Mouse (Mus musculus) lung, postnatal 0 days (tissue): ENCODE results near the gene Pik3ca. TPM values are rescaled to one million over a fixed set of nuclear protein-coding genes. Genes with fewer than 3 reads are reported as not detected.
A peak's percentile ranks its signal among the peaks of the same experiment; 100 is the strongest.

Experiments used
- ATAC-seq: fragments of 200-750 bp; cut with Nextera tagmentation; 2 replicates; pipeline ENCODE4 v1.8.0; 2017; ENCODE audit warnings: moderate library complexity
- DNase-seq: peaks from one replicate; pipeline ENCODE4 v3.0.0-alpha.2; 2016; ENCODE audit warnings: low spot score
- H3K27ac ChIP-seq: fragments of 300-500 bp; sonication (generic); 2 replicates; pipeline ENCODE4 v1.5.1; 2014; ENCODE audit warnings: antibody characterized with exemption, mild to moderate bottlenecking, low read length, mixed read lengths
- H3K27me3 ChIP-seq: fragments of 300-500 bp; sonication (generic); replicated peaks from 2 replicates; pipeline ENCODE4 v1.6.1; 2014; ENCODE audit warnings: low read length, mixed read lengths; ENCODE audit not compliant: insufficient read depth
- H3K36me3 ChIP-seq: fragments of 300-500 bp; sonication (generic); 2 replicates; pipeline ENCODE4 v1.6.1; 2014; ENCODE audit warnings: low read length, mixed read lengths; ENCODE audit not compliant: insufficient read depth
- H3K4me1 ChIP-seq: fragments of 300-500 bp; sonication (generic); 2 replicates; pipeline ENCODE4 v1.6.1; 2014; ENCODE audit warnings: antibody characterized with exemption, low read depth, low read length, mixed read lengths; ENCODE audit not compliant: insufficient read depth
- H3K4me2 ChIP-seq: fragments of 300-500 bp; sonication (generic); replicated peaks from 2 replicates; pipeline ENCODE4 v1.6.1; 2014; ENCODE audit warnings: low read depth, mild to moderate bottlenecking, low read length, moderate library complexity, mixed read lengths
- H3K4me3 ChIP-seq: fragments of 300-500 bp; sonication (generic); 2 replicates; pipeline ENCODE4 v1.5.1; 2014; ENCODE audit warnings: low read depth, low read length
- H3K9ac ChIP-seq: fragments of 300-500 bp; sonication (generic); replicated peaks from 2 replicates; pipeline ENCODE4 v1.6.1; 2014; ENCODE audit warnings: low read depth, mild to moderate bottlenecking
- H3K9me3 ChIP-seq: fragments of 300-500 bp; sonication (generic); 2 replicates; pipeline ENCODE4 v1.6.1; 2016; ENCODE audit warnings: low read length, mixed read lengths
- CTCF ChIP-seq: IDR thresholded peaks from 2 replicates; pipeline ENCODE4 v1.5.1; 2016; ENCODE audit warnings: antibody characterized with exemption, mild to moderate bottlenecking
- EP300 ChIP-seq: IDR thresholded peaks from 2 replicates; pipeline ENCODE4 v1.6.1; 2016; ENCODE audit warnings: antibody characterized with exemption, mild to moderate bottlenecking, control low read depth
- WGBS: fragments of 180-500 bp; shearing (Covaris S2); extraction: QIAGEN DNeasy Blood & Tissue Kit; methylation state at CpG from one replicate; pipeline ENCODE4 v1.1.7; 2014; 5-methylcytosine and 5-hydroxymethylcytosine counted together
- polyA plus RNA-seq: library from polyadenylated mRNA; unstranded; fragments of >200 nt; fragmentation: Nextera tagmentation; extraction: Ambion mirVana; gene quantifications from 2 replicates; pipeline ENCODE4 v1.2.1, GENCODE M21; 2015

The Pik3ca gene
- polyA plus RNA-seq, 1 experiment from 2014 or later, result 13.4 TPM

- TF ChIP-seq EP300 (no peak), CTCF (no peak)
- Histone ChIP-seq H3K9ac (no peak overlapping the region), H3K4me3 (no peak overlapping the region), H3K9me3 (no peaks in the 10 kb centered on the region), H3K36me3 (no peaks in the 10 kb centered on the region), H3K4me1 (no peaks in the 10 kb centered on the region), H3K4me2 (no peak overlapping the region), H3K27ac (no peak overlapping the region), H3K27me3 (no peaks in the 10 kb centered on the region)
- WGBS, result 87% methylated on average over 4 of the region's 4 CpGs
- DNase-seq (no peak), ATAC-seq (no peak)
Measured at GRCm38 (mm10) chr3:32392841-32393240, 4.6 kb upstream of the Pik3ca start.

GRCm38 (mm10) chr3:32393986-32394385 is 3.5 kb upstream of the Pik3ca start:
- Histone ChIP-seq H3K4me3 (no peak overlapping the region), H3K27ac (no peak overlapping the region), H3K4me1 (peaks cover 5% of the 10 kb centered on the region; the same call in 1 of the 2 replicates), H3K27me3 (no peaks in the 10 kb centered on the region), H3K36me3 (no peaks in the 10 kb centered on the region), H3K9ac (no peak overlapping the region), H3K4me2 (no peak overlapping the region), H3K9me3 (no peaks in the 10 kb centered on the region)
- DNase-seq, result no peak
- 87% methylated on average over 8 of the region's 8 CpGs for WGBS
- TF ChIP-seq CTCF (no peak), EP300 (no peak)
- no peak for ATAC-seq

- peak overlapping the region; percentile 73 for H3K4me2 ChIP-seq
- peaks cover 15% of the 10 kb centered on the region; the same call in 1 of the 2 replicates for H3K4me1 ChIP-seq
- H3K4me3 ChIP-seq, result peak overlapping the region; percentile 84
- H3K36me3 ChIP-seq, result no peaks in the 10 kb centered on the region
- DNase-seq (peak; percentile 65), ATAC-seq (no peak)
- H3K27ac ChIP-seq, result peak overlapping the region; percentile 99
- peak overlapping the region; percentile 30 for H3K9ac ChIP-seq
- WGBS, result 11% methylated on average over 23 of the region's 24 CpGs
- no peaks in the 10 kb centered on the region for H3K27me3 ChIP-seq
- H3K9me3 ChIP-seq, result no peaks in the 10 kb centered on the region
- TF ChIP-seq EP300, result no peak
- peak; percentile 38 for TF ChIP-seq CTCF
Measured at GRCm38 (mm10) chr3:32395771-32396551, 1.5 kb upstream of the Pik3ca start.

- no peaks in the 10 kb centered on the region for H3K9me3 ChIP-seq
- peak overlapping the region; percentile 84 for H3K4me3 ChIP-seq
- under 1% methylated on average over 40 of the region's 77 CpGs for WGBS
- TF ChIP-seq EP300 (peak; percentile 56; the same call in 1 of the 2 replicates), CTCF (peak; percentile 51)
- peak overlapping the region; percentile 73 for H3K4me2 ChIP-seq
- DNase-seq, result peak; percentile 100
- peak overlapping the region; percentile 99 for H3K27ac ChIP-seq
- H3K36me3 ChIP-seq, result no peaks in the 10 kb centered on the region
- no peaks in the 10 kb centered on the region for H3K27me3 ChIP-seq
- peak; percentile 98 for ATAC-seq
- peaks cover 15% of the 10 kb centered on the region; the same call in 1 of the 2 replicates for H3K4me1 ChIP-seq
- peak overlapping the region; percentile 94 for H3K9ac ChIP-seq
Measured at GRCm38 (mm10) chr3:32396794-32397460, 544 bp upstream of the Pik3ca start.

- WGBS, result 1% methylated on average over 7 of the region's 7 CpGs
- peak overlapping the region; percentile 73 for H3K4me2 ChIP-seq
- DNase-seq (no peak), ATAC-seq (no peak)
- TF ChIP-seq CTCF (no peak), EP300 (no peak)
- peaks cover 21% of the 10 kb centered on the region; the same call in 1 of the 2 replicates for H3K4me1 ChIP-seq
- no peaks in the 10 kb centered on the region for H3K27me3 ChIP-seq
- peak overlapping the region; percentile 84 for H3K4me3 ChIP-seq
- no peaks in the 10 kb centered on the region for H3K36me3 ChIP-seq
- H3K27ac ChIP-seq, result peak overlapping the region; percentile 99
- no peaks in the 10 kb centered on the region for H3K9me3 ChIP-seq
- H3K9ac ChIP-seq, result peak overlapping the region; percentile 94
Measured at GRCm38 (mm10) chr3:32398175-32398538, 686 bp downstream of the Pik3ca start.

- H3K27ac ChIP-seq, result no peak overlapping the region
- no peaks in the 10 kb centered on the region for H3K27me3 ChIP-seq
- ATAC-seq (no peak), DNase-seq (no peak)
- H3K4me1 ChIP-seq, result peaks cover 25% of the 10 kb centered on the region; the same call in 1 of the 2 replicates
- no peaks in the 10 kb centered on the region for H3K36me3 ChIP-seq
- 21% methylated on average over 4 of the region's 4 CpGs for WGBS
- H3K9me3 ChIP-seq, result no peaks in the 10 kb centered on the region
- H3K4me2 ChIP-seq, result peak overlapping the region; percentile 73
- no peak overlapping the region for H3K9ac ChIP-seq
- TF ChIP-seq EP300 (no peak), CTCF (no peak)
- H3K4me3 ChIP-seq, result peak overlapping the region; percentile 17; the same call in 1 of the 2 replicates
Measured at GRCm38 (mm10) chr3:32398623-32399022, 1.2 kb downstream of the Pik3ca start.
